Mouse (Mus musculus) embryonic fibroblast, embryonic 13.5 days (primary cell): ENCODE results near the gene 4930518I15Rik.

ENCODE experiments used
- CTCF ChIP-seq: IDR thresholded peaks from 2 replicates; pipeline ENCODE4 v1.5.1; 2011; ENCODE audit warnings: mild to moderate bottlenecking, control low read depth, low read length, moderate library complexity, borderline replicate concordance; ENCODE audit not compliant: insufficient read depth
- POLR2A ChIP-seq: IDR thresholded peaks from 2 replicates; pipeline ENCODE4 v1.6.1; 2011; ENCODE audit warnings: low read depth, mild to moderate bottlenecking, control low read depth, low read length, moderate library complexity

DNA sequence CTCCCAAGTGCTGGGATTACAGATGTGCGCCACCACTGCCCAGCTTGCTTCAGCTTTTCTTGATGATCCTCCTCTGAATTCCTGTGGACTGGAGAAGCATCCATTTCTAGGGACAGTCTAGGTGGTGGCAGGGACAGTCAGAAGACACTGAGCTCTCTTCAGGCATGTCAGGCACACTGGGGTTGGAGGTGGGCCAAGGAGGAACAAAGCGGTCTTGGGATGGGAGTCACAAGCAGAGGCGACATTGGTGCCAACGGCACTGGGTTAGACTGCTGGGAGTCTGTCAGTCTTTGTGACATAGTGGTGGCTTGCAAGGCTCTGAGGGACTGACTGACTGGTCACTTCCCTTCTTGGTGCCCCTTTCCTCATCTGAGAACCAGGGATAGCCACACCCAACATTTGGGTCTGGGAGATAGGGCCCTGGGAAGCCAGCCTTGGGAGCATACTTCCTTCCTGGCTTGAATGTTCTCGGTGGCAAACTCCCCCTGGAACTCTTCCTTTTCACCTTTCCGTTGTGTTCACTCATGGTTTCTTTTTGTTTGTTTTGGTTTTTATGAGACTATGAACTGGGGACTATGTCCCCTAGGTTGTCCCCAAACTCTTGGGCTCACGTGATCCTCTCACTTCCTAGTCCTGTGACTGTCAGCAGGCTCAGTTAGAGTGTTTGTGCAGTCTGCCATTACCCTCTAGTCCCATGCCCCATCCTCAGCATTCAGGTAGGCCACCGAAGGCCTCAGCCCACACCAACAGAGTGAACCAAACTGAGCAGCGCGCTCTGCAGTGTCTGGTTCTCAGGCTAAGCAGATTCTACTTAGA is 26.9 kb upstream of the 4930518I15Rik start:
- TF ChIP-seq CTCF (no peak), POLR2A (no peak)
